Mouse (Mus musculus) erythroblast, adult 5-6 weeks (primary cell): Measurements from ENCODE around the gene Entpd7. TPM values are rescaled to one million over a fixed set of nuclear protein-coding genes. Genes with fewer than 3 reads are reported as not detected.

Experiments
- ATAC-seq: replicated peaks from 2 replicates; pipeline ENCODE4 v1.8.0; 2016; ENCODE audit warnings: moderate number of reproducible peaks, mild to moderate bottlenecking, moderate TSS enrichment, inconsistent platforms; ENCODE audit not compliant: poor library complexity, low FRiP score, severe bottlenecking
- total RNA-seq, 2 experiments: library from RNA; stranded (forward) in 1 of 2; stranded (reverse) in 1 of 2; fragments of 150-400 nt in 1 of 2; fragments of 200-764, 138-1000 nt in 1 of 2; gene quantifications; 2 replicates each; pipeline versions ENCODE4 v1.2.3 to v1.2.4; 2015 to 2017; ENCODE audit warnings: low replicate concordance in 2 of 2

Entpd7 gene
- 3.8 and 4.4 TPM in 2 replicates for total RNA-seq (2015; ENCODE audit: low replicate concordance)
- total RNA-seq (2017; ENCODE audit: low replicate concordance): 1.1 TPM in 2 replicates

- ATAC-seq: peak; percentile 99
These were observed at the start of gene Entpd7 for GRCm38 (mm10) chr19:43689419-43690246. Gene Entpd7 (plus strand): TSS chr19:43689672.

- ATAC-seq: no peak
These were observed 47.6 kb upstream of the Entpd7 start for GRCm38 (mm10) chr19:43641833-43642232.

- no peak for ATAC-seq
These were observed 46.6 kb upstream of the Entpd7 start for GRCm38 (mm10) chr19:43642843-43643242.

- ATAC-seq: no peak
These were observed 44.0 kb upstream of the Entpd7 start for GRCm38 (mm10) chr19:43645508-43645907.

GRCm38 (mm10) chr19:43646852-43647251, 42.6 kb upstream of the Entpd7 start:
- no peak for ATAC-seq

GRCm38 (mm10) chr19:43647261-43647660, 42.2 kb upstream of the Entpd7 start:
- no peak for ATAC-seq

GRCm38 (mm10) chr19:43648343-43648742, 41.1 kb upstream of the Entpd7 start:
- ATAC-seq: no peak

- ATAC-seq: no peak
These were observed 38.2 kb upstream of the Entpd7 start for GRCm38 (mm10) chr19:43651241-43651785.

- 0 out of 2 replicates have a peak, but pooled peaks have one; percentile 42 for ATAC-seq
These were observed 33.6 kb upstream of the Entpd7 start for GRCm38 (mm10) chr19:43655735-43656492.

- no peak for ATAC-seq
These were observed 29.8 kb upstream of the Entpd7 start for GRCm38 (mm10) chr19:43659632-43660031.

- no peak for ATAC-seq
These were observed 28.7 kb upstream of the Entpd7 start for GRCm38 (mm10) chr19:43660774-43661173.

GRCm38 (mm10) chr19:43662176-43662967, 27.1 kb upstream of the Entpd7 start:
- ATAC-seq: no peak

GRCm38 (mm10) chr19:43663471-43663870, 26.0 kb upstream of the Entpd7 start:
- ATAC-seq: no peak

- no peak for ATAC-seq
These were observed 23.9 kb upstream of the Entpd7 start for GRCm38 (mm10) chr19:43665441-43666048.

- ATAC-seq: no peak
These were observed 22.6 kb upstream of the Entpd7 start for GRCm38 (mm10) chr19:43666661-43667429.

GRCm38 (mm10) chr19:43667430-43667809, 22.1 kb upstream of the Entpd7 start:
- no peak for ATAC-seq

GRCm38 (mm10) chr19:43669136-43669759, 20.2 kb upstream of the Entpd7 start:
- ATAC-seq: no peak

GRCm38 (mm10) chr19:43671054-43671453, 18.4 kb upstream of the Entpd7 start:
- ATAC-seq: no peak
